Mouse (Mus musculus): ENCODE results near the gene Map2k4. TPM values are rescaled to one million over a fixed set of nuclear protein-coding genes. Genes with fewer than 3 reads are reported as not detected.

The Map2k4 gene
- polyA plus RNA-seq (2015; fragmentation: Nextera tagmentation; extraction: Ambion mirVana): 95.8 and 109 TPM in 2 replicates

- Histone ChIP-seq H3K36me3 (ENCODE audit: control insufficient read depth, insufficient read depth, low read length) (no peaks in the 10 kb centered on the region), H3K4me2 (ENCODE audit: low read length) (peak within 1 kb of the TSS; percentile 90), H3K4me3 (ENCODE audit: low read depth, low read length) (peak within 1 kb of the TSS; percentile 98), H3K27me3 (ENCODE audit: control insufficient read depth, insufficient read depth, low read depth, low read length) (no peaks in the 10 kb centered on the region), H3K4me1 (ENCODE audit: control insufficient read depth, insufficient read depth, low read length) (peaks cover 13% of the 10 kb centered on the region), H3K9me3 (replicated peaks; ENCODE audit: control insufficient read depth, low read length, poor library complexity, severe bottlenecking) (no peaks in the 10 kb centered on the region), H3K27ac (ENCODE audit: low read length) (peak within 1 kb of the TSS; percentile 92), H3K9ac (ENCODE audit: low read depth, low read length) (peak within 1 kb of the TSS; percentile 99)
- ATAC-seq: peak; percentile 99
- WGBS: 3% methylated on average over 34 of the region's 36 CpGs
Measured at GRCm38 (mm10) chr11:65788154-65788553, at the start of gene Map2k4. Gene Map2k4, minus strand, starts transcription at chr11:65788297.

- Histone ChIP-seq H3K9me3 (replicated peaks; ENCODE audit: control insufficient read depth, low read length, poor library complexity, severe bottlenecking) (no peaks in the 10 kb centered on the region), H3K4me3 (ENCODE audit: low read depth, low read length) (no peak overlapping the region), H3K36me3 (ENCODE audit: control insufficient read depth, insufficient read depth, low read length) (peaks cover 12% of the 10 kb centered on the region), H3K27me3 (ENCODE audit: control insufficient read depth, insufficient read depth, low read depth, low read length) (no peaks in the 10 kb centered on the region), H3K4me2 (ENCODE audit: low read length) (no peak overlapping the region), H3K4me1 (ENCODE audit: control insufficient read depth, insufficient read depth, low read length) (no peaks in the 10 kb centered on the region), H3K9ac (ENCODE audit: low read depth, low read length) (no peak overlapping the region), H3K27ac (ENCODE audit: low read length) (no peak overlapping the region)
- 95% methylated on average over 3 of the region's 3 CpGs for WGBS
- ATAC-seq: no peak
Measured at GRCm38 (mm10) chr11:65824556-65824955, 36.5 kb upstream of the Map2k4 start.

GRCm38 (mm10) chr11:65820877-65821276, 32.8 kb upstream of the Map2k4 start:
- ATAC-seq: peak; percentile 87
- peaks cover 2% of the 10 kb centered on the region for H3K36me3 ChIP-seq (ENCODE audit: control insufficient read depth, insufficient read depth, low read length)
- 8% methylated on average over 7 of the region's 7 CpGs for WGBS
- no peak overlapping the region for H3K4me3 ChIP-seq (ENCODE audit: low read depth, low read length)
- H3K4me1 ChIP-seq (ENCODE audit: control insufficient read depth, insufficient read depth, low read length): no peaks in the 10 kb centered on the region
- H3K27me3 ChIP-seq (ENCODE audit: control insufficient read depth, insufficient read depth, low read depth, low read length): no peaks in the 10 kb centered on the region
- no peak overlapping the region for H3K9ac ChIP-seq (ENCODE audit: low read depth, low read length)
- H3K4me2 ChIP-seq (ENCODE audit: low read length): no peak overlapping the region
- no peak overlapping the region for H3K27ac ChIP-seq (ENCODE audit: low read length)
- no peaks in the 10 kb centered on the region for H3K9me3 ChIP-seq (replicated peaks; ENCODE audit: control insufficient read depth, low read length, poor library complexity, severe bottlenecking)

- Histone ChIP-seq H3K9ac (ENCODE audit: low read depth, low read length) (no peak overlapping the region), H3K27me3 (ENCODE audit: control insufficient read depth, insufficient read depth, low read depth, low read length) (no peaks in the 10 kb centered on the region), H3K36me3 (ENCODE audit: control insufficient read depth, insufficient read depth, low read length) (peaks cover 2% of the 10 kb centered on the region), H3K4me1 (ENCODE audit: control insufficient read depth, insufficient read depth, low read length) (no peaks in the 10 kb centered on the region), H3K27ac (ENCODE audit: low read length) (no peak overlapping the region), H3K4me2 (ENCODE audit: low read length) (no peak overlapping the region), H3K9me3 (replicated peaks; ENCODE audit: control insufficient read depth, low read length, poor library complexity, severe bottlenecking) (no peaks in the 10 kb centered on the region), H3K4me3 (ENCODE audit: low read depth, low read length) (no peak overlapping the region)
- WGBS: 65% methylated on average over 5 of the region's 5 CpGs
- peak; percentile 54; the same call in 1 of the 2 replicates for ATAC-seq
Measured at GRCm38 (mm10) chr11:65820280-65820679, 32.2 kb upstream of the Map2k4 start.

- Histone ChIP-seq H3K9ac (ENCODE audit: low read depth, low read length) (no peak overlapping the region), H3K36me3 (ENCODE audit: control insufficient read depth, insufficient read depth, low read length) (peaks cover 11% of the 10 kb centered on the region), H3K4me3 (ENCODE audit: low read depth, low read length) (no peak overlapping the region), H3K4me1 (ENCODE audit: control insufficient read depth, insufficient read depth, low read length) (no peaks in the 10 kb centered on the region), H3K27me3 (ENCODE audit: control insufficient read depth, insufficient read depth, low read depth, low read length) (no peaks in the 10 kb centered on the region), H3K9me3 (replicated peaks; ENCODE audit: control insufficient read depth, low read length, poor library complexity, severe bottlenecking) (no peaks in the 10 kb centered on the region), H3K4me2 (ENCODE audit: low read length) (no peak overlapping the region), H3K27ac (ENCODE audit: low read length) (no peak overlapping the region)
- no peak for ATAC-seq
- 78% methylated on average over 1 of the region's 1 CpGs for WGBS
Measured at GRCm38 (mm10) chr11:65818193-65818592, 30.1 kb upstream of the Map2k4 start.

GRCm38 (mm10) chr11:65816237-65816636, 28.1 kb upstream of the Map2k4 start:
- WGBS: 65% methylated on average over 6 of the region's 6 CpGs
- Histone ChIP-seq H3K27me3 (ENCODE audit: control insufficient read depth, insufficient read depth, low read depth, low read length) (no peaks in the 10 kb centered on the region), H3K4me3 (ENCODE audit: low read depth, low read length) (no peak overlapping the region), H3K9me3 (replicated peaks; ENCODE audit: control insufficient read depth, low read length, poor library complexity, severe bottlenecking) (no peaks in the 10 kb centered on the region), H3K9ac (ENCODE audit: low read depth, low read length) (no peak overlapping the region), H3K4me2 (ENCODE audit: low read length) (no peak overlapping the region), H3K36me3 (ENCODE audit: control insufficient read depth, insufficient read depth, low read length) (peaks cover 9% of the 10 kb centered on the region), H3K4me1 (ENCODE audit: control insufficient read depth, insufficient read depth, low read length) (peaks cover 4% of the 10 kb centered on the region; the same call in 1 of the 2 replicates), H3K27ac (ENCODE audit: low read length) (no peak overlapping the region)
- ATAC-seq: no peak

DNA sequence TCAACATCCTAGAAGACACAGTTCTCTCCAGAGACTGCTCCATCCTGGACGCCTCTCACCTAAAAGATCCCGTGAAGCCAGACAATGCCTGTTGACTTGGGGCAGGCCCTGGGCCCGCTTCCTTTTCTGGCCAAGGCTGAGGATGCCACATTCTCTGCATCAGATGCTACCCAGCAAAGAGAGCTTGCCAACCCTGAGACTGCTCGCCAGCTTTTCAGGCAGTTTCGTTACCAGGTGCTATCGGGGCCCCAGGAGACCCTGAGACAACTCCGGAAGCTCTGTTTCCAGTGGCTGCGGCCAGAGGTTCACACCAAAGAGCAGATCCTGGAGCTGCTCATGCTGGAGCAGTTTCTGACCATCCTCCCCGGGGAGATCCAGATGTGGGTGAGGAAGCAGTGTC, 26.3 kb upstream of the Map2k4 start:
- Histone ChIP-seq H3K9ac (ENCODE audit: low read depth, low read length) (no peak overlapping the region), H3K27ac (ENCODE audit: low read length) (no peak overlapping the region), H3K4me2 (ENCODE audit: low read length) (no peak overlapping the region), H3K4me3 (ENCODE audit: low read depth, low read length) (no peak overlapping the region), H3K9me3 (replicated peaks; ENCODE audit: control insufficient read depth, low read length, poor library complexity, severe bottlenecking) (no peaks in the 10 kb centered on the region), H3K27me3 (ENCODE audit: control insufficient read depth, insufficient read depth, low read depth, low read length) (no peaks in the 10 kb centered on the region), H3K36me3 (ENCODE audit: control insufficient read depth, insufficient read depth, low read length) (peaks cover 9% of the 10 kb centered on the region), H3K4me1 (ENCODE audit: control insufficient read depth, insufficient read depth, low read length) (peaks cover 4% of the 10 kb centered on the region; the same call in 1 of the 2 replicates)
- ATAC-seq: no peak
- 90% methylated on average over 9 of the region's 9 CpGs for WGBS

GRCm38 (mm10) chr11:65812088-65812487, 24.0 kb upstream of the Map2k4 start:
- peaks cover 15% of the 10 kb centered on the region for H3K4me1 ChIP-seq (ENCODE audit: control insufficient read depth, insufficient read depth, low read length)
- WGBS: 23% methylated on average over 5 of the region's 5 CpGs

DNA sequence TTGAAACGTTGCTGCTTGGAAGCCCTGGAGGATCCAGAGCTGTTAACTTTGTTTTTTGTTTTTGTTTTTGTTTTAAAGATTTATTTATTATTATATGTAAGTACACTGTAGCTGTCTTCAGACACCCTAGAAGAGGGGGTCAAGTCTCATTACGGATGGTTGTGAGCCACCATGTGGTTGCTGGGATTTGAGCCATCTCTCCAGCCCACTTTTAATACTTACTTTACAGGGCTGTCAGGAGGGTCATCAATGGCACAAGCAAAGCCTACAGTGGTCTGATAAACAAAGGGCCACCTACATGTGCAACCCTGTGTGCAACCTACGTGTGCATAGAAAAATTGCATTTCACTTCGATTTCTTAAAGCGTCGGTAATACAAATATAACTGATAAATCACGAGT, 19.5 kb upstream of the Map2k4 start:
- Histone ChIP-seq H3K36me3 (ENCODE audit: control insufficient read depth, insufficient read depth, low read length) (no peaks in the 10 kb centered on the region), H3K4me2 (ENCODE audit: low read length) (peak overlapping the region; percentile 62), H3K4me1 (ENCODE audit: control insufficient read depth, insufficient read depth, low read length) (peaks cover 21% of the 10 kb centered on the region), H3K27me3 (ENCODE audit: control insufficient read depth, insufficient read depth, low read depth, low read length) (no peaks in the 10 kb centered on the region), H3K9me3 (replicated peaks; ENCODE audit: control insufficient read depth, low read length, poor library complexity, severe bottlenecking) (no peaks in the 10 kb centered on the region), H3K27ac (ENCODE audit: low read length) (peak overlapping the region; percentile 78; the same call in 1 of the 2 replicates), H3K9ac (ENCODE audit: low read depth, low read length) (peak overlapping the region; percentile 82), H3K4me3 (ENCODE audit: low read depth, low read length) (peak overlapping the region; percentile 85)
- 49% methylated on average over 7 of the region's 7 CpGs for WGBS
- peak; percentile 44 for ATAC-seq

More at GRCm38 (mm10) chr11:65812088-65812487, 24.0 kb upstream of the Map2k4 start:
- ATAC-seq: no peak
- H3K27ac ChIP-seq (ENCODE audit: low read length): no peak overlapping the region
- H3K4me2 ChIP-seq (ENCODE audit: low read length): no peak overlapping the region
- no peaks in the 10 kb centered on the region for H3K27me3 ChIP-seq (ENCODE audit: control insufficient read depth, insufficient read depth, low read depth, low read length)
- peaks cover 9% of the 10 kb centered on the region for H3K36me3 ChIP-seq (ENCODE audit: control insufficient read depth, insufficient read depth, low read length)
- H3K9ac ChIP-seq (ENCODE audit: low read depth, low read length): no peak overlapping the region
- no peaks in the 10 kb centered on the region for H3K9me3 ChIP-seq (replicated peaks; ENCODE audit: control insufficient read depth, low read length, poor library complexity, severe bottlenecking)
- no peak overlapping the region for H3K4me3 ChIP-seq (ENCODE audit: low read depth, low read length)
